Mouse (Mus musculus) embryonic fibroblast, embryonic 13.5 days (primary cell): ENCODE results near the gene BC049352.

Experiments
- CTCF ChIP-seq: IDR thresholded peaks from 2 replicates; pipeline ENCODE4 v1.5.1; 2011; ENCODE audit warnings: mild to moderate bottlenecking, control low read depth, low read length, moderate library complexity, borderline replicate concordance; ENCODE audit not compliant: insufficient read depth
- POLR2A ChIP-seq: IDR thresholded peaks from 2 replicates; pipeline ENCODE4 v1.6.1; 2011; ENCODE audit warnings: low read depth, mild to moderate bottlenecking, control low read depth, low read length, moderate library complexity

GRCm38 (mm10) chr9:45251990-45252389 lies 70.2 kb downstream of the BC049352 start:
- no peak for TF ChIP-seq CTCF
- no peak for TF ChIP-seq POLR2A
